In genomic region chr6:101025816-101026215, GRCm38 (mm10) we compare ENCODE assay signal across 20 mouse cellular contexts.
"Had no signal": no experiment of that assay in that cellular context is flagged by ENCODE, and none has a peak within 500 bp of the region (broad histone marks: within the 10 kb centered on the region; RNA-seq: fewer than 3 reads in every experiment).

No protein-coding gene starts in this region.

- DNase-seq: heart, postnatal 10 days; heart, postnatal 14 days; heart, postnatal 36 days; heart, postnatal 4 days; kidney, adult 11 months; kidney, adult 18-20 months; kidney, adult 8-10 months; kidney, adult 9 months; kidney, postnatal 10 days; kidney, postnatal 14 days; kidney, postnatal 25 days; kidney, postnatal 4 days; layer of hippocampus, adult 9-11 months; layer of hippocampus, postnatal 36 days had no signal

- ATAC-seq: hindbrain, embryonic 16.5 days; hindbrain, postnatal 0 days; inflammation-experienced regulatory T-cells, adult 6 months; intestine, embryonic 15.5 days; intestine, embryonic 16.5 days; intestine, postnatal 0 days had no signal
